Mouse (Mus musculus) adrenal gland, adult (tissue): Measurements from ENCODE around the gene Ccer1.
A peak's percentile ranks its signal among the peaks of the same experiment; 100 is the strongest.
"Not testable (repeated sequence)": the region's sequence is repeated elsewhere in the genome, so short reads cannot be mapped to it uniquely, and the experiment has no call there.

Experiments used
- DNase-seq, 2 experiments: peaks; one replicate each; pipeline ENCODE4 v3.0.0; 2022 to 2023; ENCODE audit warnings: low spot score in 1 of 2; ENCODE audit not compliant: inconsistent age in 2 of 2

Ccer1 gene

GRCm38 (mm10) chr10:97692913-97693312, at the start of gene Ccer1:
Gene Ccer1 (plus strand): TSS chr10:97693059.
- DNase-seq = no peak

DNA sequence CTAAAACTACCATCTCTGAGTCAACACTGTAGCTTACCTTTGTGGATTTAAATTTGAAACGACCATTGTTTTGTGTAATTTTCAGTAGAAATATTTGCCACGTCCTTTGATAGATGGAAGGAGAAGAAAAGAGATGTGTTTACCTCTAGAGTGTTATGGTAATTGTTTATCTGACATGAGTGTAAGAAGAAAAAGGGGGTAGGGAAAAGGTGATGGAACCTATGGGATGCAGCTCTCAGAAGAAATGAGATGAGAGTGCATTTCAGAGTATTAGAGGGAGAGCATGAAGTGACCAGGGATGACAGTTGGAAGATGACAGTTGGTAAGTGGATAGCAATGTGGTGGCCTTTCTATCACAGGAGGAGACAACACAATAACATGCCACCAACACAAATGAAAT, 49.1 kb upstream of the Ccer1 start, which contains the start of gene Epyc:
Gene Epyc, plus strand, starts transcription at position 301 of the 400 bp plus-strand sequence.
- DNase-seq = no peak

DNA sequence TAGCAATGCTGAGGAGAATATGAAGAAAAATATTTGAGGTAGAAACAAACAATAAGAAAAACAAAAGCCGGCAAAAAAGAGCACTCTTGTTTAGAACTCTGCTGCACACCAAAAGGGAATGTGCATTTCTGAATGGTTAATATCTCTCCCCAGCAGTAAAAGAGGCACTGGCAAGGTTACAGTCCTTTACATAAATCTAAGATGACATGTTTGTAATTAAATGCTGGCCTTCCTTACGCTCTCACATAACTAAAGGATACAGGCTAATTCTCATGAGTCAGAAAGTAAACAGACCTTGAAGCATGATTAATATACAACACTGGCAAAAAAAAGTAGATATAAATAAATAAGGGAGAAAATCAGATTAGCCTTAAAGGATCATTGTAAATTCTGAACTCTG, 42.5 kb upstream of the Ccer1 start:
- peak in 1 of 2 experiments; percentile 69 for DNase-seq

GRCm38 (mm10) chr10:97659489-97659888, 33.4 kb upstream of the Ccer1 start:
- DNase-seq = peak in 1 of 2 experiments; percentile 86

DNA sequence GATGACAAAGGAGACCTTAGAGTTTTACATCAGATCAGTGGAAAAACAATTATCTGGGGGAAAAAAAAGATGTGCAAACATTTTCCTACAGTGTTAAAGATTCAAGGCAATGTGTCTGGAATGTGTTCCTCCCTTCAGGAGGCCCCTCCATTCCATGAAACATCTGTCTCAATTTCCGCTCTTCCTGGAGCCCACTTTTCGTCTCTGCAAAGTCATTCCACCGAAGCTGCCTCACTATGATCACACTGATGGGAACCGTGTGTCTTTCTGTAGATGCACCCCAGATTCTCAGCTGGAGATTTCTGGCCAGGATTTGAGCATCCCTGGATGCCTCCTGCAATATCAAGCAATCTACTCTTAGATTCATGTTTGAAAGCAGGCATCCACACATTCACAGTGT, 24.2 kb upstream of the Ccer1 start:
- no peak for DNase-seq

DNA sequence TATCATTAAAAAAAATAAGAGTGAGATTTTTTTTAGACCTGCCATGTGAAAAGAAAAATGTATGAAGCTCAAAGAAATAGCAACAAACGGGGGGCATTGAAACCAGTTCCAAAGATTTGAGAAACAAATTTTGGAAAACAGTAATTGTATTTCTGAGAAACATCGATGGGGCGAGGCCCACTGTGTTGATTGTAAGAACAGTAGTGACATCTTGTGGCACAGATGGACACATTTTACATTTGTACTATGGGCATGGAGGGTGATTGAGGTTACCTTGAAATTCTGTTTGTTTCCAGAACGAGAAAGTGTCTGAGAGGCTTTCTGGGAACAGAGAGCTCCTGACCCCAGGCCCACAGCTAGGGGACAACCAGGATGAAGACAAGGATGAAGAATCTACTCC, 22.7 kb upstream of the Ccer1 start:
- DNase-seq = peak in 1 of 2 experiments; percentile 77

DNA sequence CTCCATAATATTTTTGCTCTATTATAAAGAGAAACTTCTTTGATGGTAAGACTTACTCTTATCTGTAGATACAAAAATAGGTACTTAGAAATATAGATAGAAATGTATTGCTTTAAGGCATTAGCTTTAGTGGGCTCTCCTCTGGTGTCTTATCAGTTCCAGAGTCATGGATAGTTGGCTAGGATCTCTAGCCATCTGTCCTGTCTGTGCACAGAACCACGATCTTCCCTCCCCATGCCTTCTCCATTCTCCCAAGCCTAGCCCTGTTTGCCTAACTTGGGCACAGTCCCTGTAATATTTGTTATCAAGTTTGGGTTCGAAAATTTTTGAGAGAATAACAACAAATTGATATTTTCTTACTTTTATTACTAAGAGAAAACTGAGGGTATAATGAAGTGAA, 19.6 kb upstream of the Ccer1 start:
- no peak for DNase-seq

- DNase-seq = no peak
Observed at GRCm38 (mm10) chr10:97682981-97683380, 9.9 kb upstream of the Ccer1 start.

GRCm38 (mm10) chr10:97687198-97687597, 5.7 kb upstream of the Ccer1 start:
- DNase-seq = peak in 1 of 2 experiments; percentile 22

GRCm38 (mm10) chr10:97689425-97689824, 3.4 kb upstream of the Ccer1 start:
- no peak for DNase-seq

DNA sequence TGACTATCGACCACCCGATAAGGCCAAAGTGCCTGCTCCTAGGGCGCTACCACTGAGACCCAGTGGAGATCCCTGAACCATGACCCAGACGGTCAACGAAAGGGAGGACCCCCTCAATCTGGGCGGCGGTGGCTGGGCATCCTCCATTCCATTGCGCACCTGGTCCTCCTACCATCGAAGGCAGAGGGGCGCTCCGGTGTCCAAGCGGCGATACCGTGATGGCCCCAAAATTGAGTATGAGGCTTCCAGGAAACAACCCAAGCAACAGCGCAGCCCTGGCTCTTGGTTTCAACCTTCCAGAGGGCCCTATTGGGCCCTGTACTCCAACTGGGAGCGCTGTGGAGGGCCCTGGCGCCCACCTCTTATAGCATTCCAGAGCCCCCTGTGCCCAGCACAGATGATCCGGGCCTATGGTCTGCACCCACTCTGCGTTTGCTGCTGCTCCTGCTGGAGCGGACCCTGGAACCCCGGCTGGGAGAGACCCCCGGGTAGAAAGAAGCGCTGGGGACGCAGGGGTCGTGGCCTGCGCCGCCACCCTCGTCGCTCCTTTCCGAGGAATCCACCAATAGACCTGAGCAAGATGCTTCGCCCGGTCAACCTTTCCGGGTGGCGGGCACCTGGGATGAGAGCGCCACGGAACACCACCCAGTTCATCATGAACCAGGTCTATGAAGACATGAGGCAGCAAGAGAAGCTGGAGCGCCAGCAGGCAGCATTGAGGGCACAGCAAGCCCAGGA, 708 bp downstream of the Ccer1 start:
- no peak for DNase-seq

DNA sequence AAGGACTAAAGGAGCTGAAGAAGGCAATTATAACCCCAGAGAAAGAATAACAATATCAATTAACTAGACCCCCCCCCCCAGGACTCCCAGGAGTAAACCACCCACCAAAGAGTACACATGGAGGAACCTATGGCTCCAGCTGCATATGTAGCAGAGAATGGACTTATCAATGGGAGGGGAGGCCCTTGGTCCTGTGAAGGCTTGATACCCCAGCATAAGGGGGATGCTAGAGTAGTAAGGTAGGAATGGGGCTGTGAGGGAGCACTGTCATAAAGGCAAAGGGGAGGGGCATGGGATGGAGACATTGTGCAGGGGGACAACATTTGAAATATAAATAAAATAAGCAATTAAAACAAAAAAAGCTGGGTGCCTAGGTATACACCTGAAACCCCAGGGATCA, 9.5 kb downstream of the Ccer1 start:
- no peak for DNase-seq

DNA sequence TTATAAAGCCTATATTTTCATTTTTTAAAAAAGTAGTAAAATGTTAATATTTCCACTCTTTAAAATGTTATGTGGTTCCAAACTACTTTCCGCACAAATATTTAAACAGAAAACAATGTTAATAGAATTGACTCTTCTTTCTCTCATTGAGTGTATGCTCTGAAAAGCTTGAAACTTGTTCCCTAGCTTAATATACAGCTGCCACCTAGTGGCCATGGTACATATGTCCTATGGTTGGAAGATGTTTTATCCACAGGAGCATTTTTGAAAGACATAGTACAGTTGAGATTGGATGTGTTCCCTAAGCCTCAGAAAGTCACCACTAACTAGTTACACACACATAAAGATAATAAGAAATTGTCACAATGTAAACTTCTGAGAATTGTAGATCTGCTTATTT, 11.7 kb downstream of the Ccer1 start:
- DNase-seq = peak in 1 of 2 experiments; percentile 67

GRCm38 (mm10) chr10:97712687-97713086, 19.8 kb downstream of the Ccer1 start:
- peak in 1 of 2 experiments; percentile 65 for DNase-seq

DNA sequence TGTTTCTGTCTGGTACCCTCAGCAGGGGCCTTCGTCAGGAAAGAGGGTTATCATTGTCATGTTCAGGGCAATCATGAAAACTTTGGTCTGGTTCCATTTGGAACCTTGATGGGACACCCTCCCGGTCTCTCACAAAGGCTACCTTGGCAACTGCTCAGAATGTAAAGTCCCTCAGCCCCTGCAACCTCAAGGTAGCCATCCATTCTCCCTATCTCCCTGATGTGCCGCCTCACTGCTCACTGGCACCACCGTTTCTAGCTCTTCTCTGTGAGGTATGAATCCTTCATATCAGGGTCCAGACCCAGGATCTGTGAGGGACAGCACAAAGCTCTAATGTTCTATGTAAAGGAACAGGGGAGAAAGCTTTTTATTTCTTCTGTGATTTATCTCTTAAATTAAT, 21.7 kb downstream of the Ccer1 start:
- DNase-seq = no peak

- no peak for DNase-seq
Observed at GRCm38 (mm10) chr10:97715289-97715906, 22.5 kb downstream of the Ccer1 start.

GRCm38 (mm10) chr10:97717233-97717632, 24.4 kb downstream of the Ccer1 start:
- no peak for DNase-seq

GRCm38 (mm10) chr10:97718021-97718420, 25.2 kb downstream of the Ccer1 start:
- DNase-seq = no peak

- DNase-seq = no peak
Observed at GRCm38 (mm10) chr10:97720625-97721024, 27.8 kb downstream of the Ccer1 start.

DNA sequence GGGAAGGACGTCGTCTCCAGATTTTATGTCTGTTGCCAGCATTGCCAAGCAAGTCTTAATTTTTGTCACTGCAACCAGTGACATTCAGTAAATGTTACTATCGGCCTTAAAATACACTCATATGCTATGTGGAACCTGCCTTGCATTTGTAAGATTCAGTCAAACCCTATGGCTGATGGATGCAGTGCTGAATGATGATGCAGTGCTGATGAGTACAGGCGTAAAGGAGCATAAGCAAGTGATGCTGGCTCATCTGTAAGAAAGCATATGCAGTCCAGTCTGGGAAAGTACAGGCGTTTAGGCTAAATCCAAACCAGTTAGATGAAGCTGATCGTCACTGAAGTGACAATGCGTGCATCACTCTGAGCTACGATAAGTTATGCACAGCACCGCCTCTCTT, 29.9 kb downstream of the Ccer1 start:
- DNase-seq = no peak

- DNase-seq = no peak
Observed at GRCm38 (mm10) chr10:97725929-97726328, 33.1 kb downstream of the Ccer1 start.

DNA sequence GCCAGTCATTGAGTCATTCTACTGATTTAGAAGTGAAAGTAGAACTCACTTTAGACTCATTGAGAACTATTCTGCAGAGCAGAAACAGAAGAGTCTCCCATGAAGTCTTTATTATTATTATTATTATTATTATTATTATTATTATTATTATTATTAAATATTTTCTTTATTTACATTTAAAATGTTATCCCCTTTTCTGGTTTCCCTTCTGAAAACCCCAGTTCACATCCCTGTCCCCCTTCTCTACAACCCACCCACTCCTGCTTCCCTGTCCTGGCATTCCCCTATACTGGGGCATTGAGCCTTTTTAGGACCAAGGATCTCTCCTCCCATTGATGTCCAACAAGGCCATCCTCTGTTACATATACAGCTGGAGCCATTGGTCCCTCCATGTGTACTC, 33.8 kb downstream of the Ccer1 start, which contains the start of gene C030005K15Rik:
Gene C030005K15Rik, minus strand, starts transcription at position 101 of the 400 bp plus-strand sequence.
- not testable (repeated sequence) for DNase-seq
